Mouse (Mus musculus): ENCODE measurements around the gene Fxyd1. TPM values are rescaled to one million over a fixed set of nuclear protein-coding genes. Genes with fewer than 3 reads are reported as not detected.

Fxyd1 gene
- total and polyA plus RNA-seq, 3 experiments, result 0.22 TPM; not detected in 2

DNA sequence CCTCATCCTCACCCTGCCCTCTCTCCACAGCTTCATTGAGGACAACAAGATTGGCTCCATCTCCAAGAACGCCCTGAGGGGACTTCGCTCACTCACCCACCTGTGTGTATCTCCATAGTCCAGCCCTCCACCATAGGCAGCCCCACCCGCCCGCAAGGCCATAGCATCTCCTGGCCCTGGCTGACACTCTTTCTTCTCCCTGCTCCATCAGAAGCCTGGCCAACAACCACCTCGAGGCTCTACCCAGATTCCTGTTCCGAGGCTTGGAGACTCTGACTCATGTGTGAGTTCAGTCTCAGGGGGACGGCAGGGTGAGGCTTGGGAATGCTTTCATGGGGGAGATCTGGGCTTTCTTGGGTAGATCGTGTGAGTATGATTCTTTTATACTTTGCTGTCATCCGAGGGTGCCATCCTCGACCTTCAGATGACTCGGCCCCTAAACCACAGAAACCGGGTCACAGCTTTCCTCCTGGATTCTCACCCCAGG lies 6.1 kb upstream of the Fxyd1 start:
- H3K9me3 ChIP-seq (replicated peaks; ENCODE audit: insufficient read depth, low read length), result no peaks in the 10 kb centered on the region
- TF ChIP-seq KAT2A (conservative IDR thresholded peaks at IDR 0.05; ENCODE audit: low read depth, low read length) (no peak), UBTF (IDR thresholded peaks at IDR 0.05; ENCODE audit: borderline replicate concordance, insufficient read depth, low read depth, low read length) (no peak), HCFC1 (IDR thresholded peaks at IDR 0.05; ENCODE audit: low read depth, low read length) (no peak), POLR2AphosphoS5 (IDR thresholded peaks at IDR 0.05; ENCODE audit: borderline replicate concordance, low read depth, low read length) (no peak), JUND (IDR thresholded peaks at IDR 0.05; ENCODE audit: low read depth, low read length) (no peak), CHD2 (IDR thresholded peaks at IDR 0.05; ENCODE audit: low read length) (no peak), MAX (IDR thresholded peaks at IDR 0.05; ENCODE audit: low read length) (no peak), ZMIZ1 (IDR thresholded peaks at IDR 0.05; ENCODE audit: low read depth, low read length) (no peak), TCF12 (IDR thresholded peaks at IDR 0.05; ENCODE audit: low read depth, low read length) (no peak), MYB (IDR thresholded peaks at IDR 0.05; ENCODE audit: low read depth, low read length) (no peak), TAL1 (IDR thresholded peaks at IDR 0.05; ENCODE audit: low read length) (no peak), ELF1 (IDR thresholded peaks at IDR 0.05; ENCODE audit: low read depth, low read length) (no peak), CHD1 (IDR thresholded peaks at IDR 0.05; ENCODE audit: low read depth, low read length) (no peak), RAD21 (IDR thresholded peaks at IDR 0.05; ENCODE audit: low read depth, low read length) (no peak), CTCF (IDR thresholded peaks at IDR 0.05 in 2 of 3, conservative IDR thresholded peaks at IDR 0.05 in 1 of 3; ENCODE audit: control insufficient read depth in 1 of 3, insufficient read depth in 1 of 3, low read depth in 2 of 3, low read length in 3 of 3, poor library complexity in 1 of 3, severe bottlenecking in 1 of 3) (no peak), MAFK (IDR thresholded peaks at IDR 0.05; ENCODE audit: borderline replicate concordance, low read depth, low read length) (no peak), NRF1 (IDR thresholded peaks at IDR 0.05; ENCODE audit: insufficient read depth, low read depth, low read length, poor library complexity, severe bottlenecking) (no peak), RCOR1 (IDR thresholded peaks at IDR 0.05; ENCODE audit: low read depth, low read length) (no peak), ZKSCAN1 (IDR thresholded peaks at IDR 0.05; ENCODE audit: low read depth, low read length) (no peak), MEF2A (IDR thresholded peaks at IDR 0.05; ENCODE audit: extremely low read depth, insufficient replicate concordance, low read depth, low read length, poor library complexity, severe bottlenecking) (no peak)
- DNase-seq (ENCODE audit: low read depth, low spot score), result no peak
- H3K79me2 ChIP-seq (ENCODE audit: control insufficient read depth, insufficient read depth, low read length, poor library complexity), result no peaks in the 10 kb centered on the region
- H3K27me3 ChIP-seq (ENCODE audit: control insufficient read depth in 1 of 2, insufficient read depth in 2 of 2, low read length in 2 of 2), result no peaks in the 10 kb centered on the region
- no peak overlapping the region for H3K9ac ChIP-seq (ENCODE audit: control insufficient read depth, low read depth, low read length, poor library complexity, severe bottlenecking)
- no peak overlapping the region for H3K27ac ChIP-seq (ENCODE audit: control insufficient read depth, low read depth, low read length)
- no peaks in the 10 kb centered on the region for H3K36me3 ChIP-seq (ENCODE audit: control insufficient read depth in 1 of 2, insufficient read depth in 2 of 2, low read length in 2 of 2)
- H3K4me3 ChIP-seq (ENCODE audit: control insufficient read depth in 1 of 2, insufficient read depth in 1 of 2, low read depth in 2 of 2, low read length in 2 of 2), result no peak overlapping the region
- no peaks in the 10 kb centered on the region for H3K4me1 ChIP-seq (ENCODE audit: control insufficient read depth in 1 of 2, insufficient read depth in 2 of 2, low read length in 2 of 2)

DNA sequence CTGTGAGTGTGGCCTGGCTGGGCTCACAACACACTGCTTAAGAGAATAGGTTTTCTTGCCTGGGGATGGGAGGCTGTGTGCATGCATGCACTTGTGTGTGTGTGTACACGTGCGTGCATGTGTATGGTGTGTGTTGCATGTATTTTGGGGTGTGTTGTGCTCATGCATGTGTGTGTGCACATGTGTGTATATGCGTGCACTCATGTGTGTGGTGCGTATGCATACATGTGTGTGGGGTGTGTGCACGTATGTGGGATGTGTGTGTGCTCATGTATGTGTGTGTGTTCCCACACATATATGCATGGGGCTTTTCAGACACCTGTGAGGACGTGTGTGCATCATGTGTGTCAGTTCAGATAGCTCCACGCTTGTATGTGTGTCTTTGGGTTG lies 3.6 kb upstream of the Fxyd1 start:
- no peak for TF ChIP-seq CTCF (IDR thresholded peaks at IDR 0.05 in 2 of 3, conservative IDR thresholded peaks at IDR 0.05 in 1 of 3; ENCODE audit: control insufficient read depth in 1 of 3, insufficient read depth in 1 of 3, low read depth in 2 of 3, low read length in 3 of 3, poor library complexity in 1 of 3, severe bottlenecking in 1 of 3)
- Histone ChIP-seq H3K9ac (ENCODE audit: control insufficient read depth, low read depth, low read length, poor library complexity, severe bottlenecking) (no peak overlapping the region), H3K36me3 (ENCODE audit: control insufficient read depth in 1 of 2, insufficient read depth in 2 of 2, low read length in 2 of 2) (no peaks in the 10 kb centered on the region), H3K27me3 (ENCODE audit: control insufficient read depth in 1 of 2, insufficient read depth in 2 of 2, low read length in 2 of 2) (no peaks in the 10 kb centered on the region), H3K4me1 (ENCODE audit: control insufficient read depth in 1 of 2, insufficient read depth in 2 of 2, low read length in 2 of 2) (no peaks in the 10 kb centered on the region), H3K79me2 (ENCODE audit: control insufficient read depth, insufficient read depth, low read length, poor library complexity) (no peaks in the 10 kb centered on the region), H3K4me3 (ENCODE audit: control insufficient read depth in 1 of 2, insufficient read depth in 1 of 2, low read depth in 2 of 2, low read length in 2 of 2) (no peak overlapping the region), H3K9me3 (replicated peaks; ENCODE audit: insufficient read depth, low read length) (no peaks in the 10 kb centered on the region), H3K27ac (ENCODE audit: control insufficient read depth, low read depth, low read length) (no peak overlapping the region)
- no peak for DNase-seq (ENCODE audit: low read depth, low spot score)

All from MEL (cell line).